30 mouse cellular contexts compared by ENCODE assay signal in genomic region chr5:100787527-100787926, GRCm38 (mm10).
"Had no signal": no experiment of that assay in that cellular context is flagged by ENCODE, and none has a peak within 500 bp of the region (broad histone marks: within the 10 kb centered on the region; RNA-seq: fewer than 3 reads in every experiment).

No protein-coding gene starts in this region.

- DNase-seq: left cerebral cortex, postnatal 4 days; liver; liver, embryonic 13.5 days; liver, postnatal 0 days; lung, adult 18-20 months; lung, embryonic 14.5 days; lung, postnatal 10 days; lung, postnatal 14 days; lung, postnatal 36 days; lung, postnatal 4 days; midbrain, embryonic 14.5 days had no signal

- ATAC-seq: liver, embryonic 12.5 days; liver, postnatal 0 days; lung, postnatal 0 days; midbrain, embryonic 13.5 days; midbrain, embryonic 15.5 days had no signal

- H3K27me3 ChIP-seq: limb, embryonic 12.5 days; limb, embryonic 13.5 days; limb, embryonic 15.5 days; liver, embryonic 12.5 days; liver, embryonic 13.5 days; liver, embryonic 15.5 days; lung, embryonic 15.5 days; megakaryocyte, embryonic 14.5 days; midbrain, embryonic 12.5 days; midbrain, embryonic 13.5 days; midbrain, embryonic 15.5 days; neural tube, embryonic 12.5 days had no signal

- H3K4me2 ChIP-seq: limb, embryonic 12.5 days; limb, embryonic 13.5 days; limb, embryonic 15.5 days; liver, embryonic 11.5 days; liver, embryonic 12.5 days; liver, embryonic 13.5 days; liver, embryonic 15.5 days; lung, embryonic 14.5 days; lung, embryonic 15.5 days; midbrain, embryonic 12.5 days; midbrain, embryonic 13.5 days; midbrain, embryonic 15.5 days; neural tube, embryonic 12.5 days had no signal

- H3K27ac ChIP-seq: left cerebral cortex, adult 2 months; limb, embryonic 10.5 days; limb, embryonic 12.5 days; limb, embryonic 13.5 days; limb, embryonic 15.5 days; liver, embryonic 12.5 days; liver, embryonic 13.5 days; liver, embryonic 14.5 days; liver, embryonic 15.5 days; lung, embryonic 15.5 days; macrophage; midbrain, embryonic 10.5 days; midbrain, embryonic 12.5 days; midbrain, embryonic 13.5 days; midbrain, embryonic 15.5 days; neural tube, embryonic 12.5 days had no signal

- H3K9me3 ChIP-seq: limb, embryonic 10.5 days; limb, embryonic 12.5 days; limb, embryonic 13.5 days; limb, embryonic 15.5 days; liver, embryonic 12.5 days; liver, embryonic 13.5 days; liver, embryonic 15.5 days; lung, embryonic 15.5 days; megakaryocyte, embryonic 14.5 days; midbrain, embryonic 10.5 days; midbrain, embryonic 12.5 days; midbrain, embryonic 13.5 days; midbrain, embryonic 15.5 days; neural tube, embryonic 12.5 days had no signal

- H3K4me3 ChIP-seq: left cerebral cortex, adult 2 months; limb, embryonic 10.5 days; limb, embryonic 12.5 days; limb, embryonic 13.5 days; limb, embryonic 15.5 days; liver, embryonic 12.5 days; liver, embryonic 13.5 days; liver, embryonic 15.5 days; lung, embryonic 15.5 days; megakaryocyte, embryonic 14.5 days; midbrain, embryonic 10.5 days; midbrain, embryonic 12.5 days; midbrain, embryonic 13.5 days; midbrain, embryonic 15.5 days; myocyte; neural tube, embryonic 12.5 days had no signal

- H3K9ac ChIP-seq: limb, embryonic 12.5 days; limb, embryonic 13.5 days; limb, embryonic 15.5 days; liver, embryonic 12.5 days; liver, embryonic 13.5 days; liver, embryonic 14.5 days; liver, embryonic 15.5 days; liver, postnatal 0 days; lung, embryonic 14.5 days; lung, embryonic 15.5 days; midbrain, embryonic 12.5 days; midbrain, embryonic 13.5 days; midbrain, embryonic 15.5 days; neural tube, embryonic 12.5 days had no signal

- H3K4me1 ChIP-seq: limb, embryonic 10.5 days; limb, embryonic 12.5 days; limb, embryonic 13.5 days; limb, embryonic 15.5 days; liver, embryonic 13.5 days; liver, embryonic 15.5 days; lung, embryonic 15.5 days; midbrain, embryonic 10.5 days; midbrain, embryonic 12.5 days; midbrain, embryonic 13.5 days; midbrain, embryonic 15.5 days; neural tube, embryonic 12.5 days had no signal
